ENCODE assay signal across 7 mouse cellular contexts in genomic region chr7:17050933-17051594, GRCm38 (mm10). TPM values are rescaled to one million over a fixed set of nuclear protein-coding genes. Genes with fewer than 3 reads are reported as not detected.
DNase-seq lines count a peak whose midpoint lies in the region; ATAC-seq and TF ChIP-seq lines count a peak whose summit lies in the region.

No protein-coding gene starts in this region.

- H3K4me1 ChIP-seq in forebrain, embryonic 16.5 days (replicated peaks; ENCODE audit: control insufficient read depth, insufficient read depth, low read length) = peaks cover 5% of the 10 kb centered on the region
- H3K4me1 ChIP-seq in intestine, postnatal 0 days (replicated peaks; ENCODE audit: control insufficient read depth, insufficient read depth, low read length) = no peaks in the 10 kb centered on the region
- peaks cover 32% of the 10 kb centered on the region for H3K4me1 ChIP-seq in liver, embryonic 16.5 days (ENCODE audit: control insufficient read depth, low read depth, low read length)

- H3K4me2 ChIP-seq in forebrain, embryonic 16.5 days (ENCODE audit: low read length) = no peak overlapping the region
- no peak overlapping the region for H3K4me2 ChIP-seq in intestine, postnatal 0 days (replicated peaks; ENCODE audit: low read depth)
- H3K4me2 ChIP-seq in liver, embryonic 16.5 days (ENCODE audit: low read depth, low read length) = no peak overlapping the region

- no peaks in the 10 kb centered on the region for H3K79me3 ChIP-seq in C2C12 (ENCODE audit: low read depth)

- ATAC-seq in forebrain, embryonic 16.5 days = 0 out of 2 replicates have a peak, but pooled peaks have one; percentile 12
- peak; percentile 14; the same call in 1 of the 2 replicates for ATAC-seq in intestine, postnatal 0 days
- ATAC-seq in liver, embryonic 16.5 days (ENCODE audit: low read depth) = 0 out of 2 replicates have a peak, but pooled peaks have one; percentile 8

- no peak overlapping the region for H3K27ac ChIP-seq in forebrain, embryonic 16.5 days (ENCODE audit: low read length)
- no peak overlapping the region for H3K27ac ChIP-seq in intestine, postnatal 0 days (ENCODE audit: low read depth, low read length)
- H3K27ac ChIP-seq in liver, embryonic 16.5 days (ENCODE audit: low read length) = 0 out of 2 replicates have a peak overlapping the region, but pooled peaks have one; percentile 7

- H3K4me3 ChIP-seq in C2C12 (ENCODE audit: insufficient read depth, poor library complexity, severe bottlenecking) = no peak overlapping the region
- no peak overlapping the region for H3K4me3 ChIP-seq in forebrain, embryonic 16.5 days (replicated peaks; ENCODE audit: low read length)
- H3K4me3 ChIP-seq in intestine, postnatal 0 days (ENCODE audit: low read depth, low read length) = no peak overlapping the region
- H3K4me3 ChIP-seq in liver, embryonic 16.5 days (ENCODE audit: low read depth, low read length) = no peak overlapping the region

- DNase-seq in 416B (ENCODE audit: low read depth) = peak; percentile 59
- DNase-seq in c-Kit-positive CD71-positive TER-119-negative erythroid progenitor cells, embryonic 14.5 days (ENCODE audit: low read depth) = peak; percentile 61
- peak; percentile 75 for DNase-seq in right cerebral cortex, postnatal 4 days

- H3K79me2 ChIP-seq in C2C12 (ENCODE audit: control insufficient read depth, insufficient read depth) = no peaks in the 10 kb centered on the region

- TF ChIP-seq CTCF in C2C12 (IDR thresholded peaks at IDR 0.05; ENCODE audit: control insufficient read depth, insufficient read depth, insufficient read length) = peak; percentile 85
- TF ChIP-seq CTCF in intestine, postnatal 0 days (IDR thresholded peaks at IDR 0.05; ENCODE audit: low read depth) = peak; percentile 85

- 12% methylated on average over 15 of the region's 17 CpGs for WGBS in forebrain, embryonic 16.5 days
- 12% methylated on average over 15 of the region's 17 CpGs for WGBS in intestine, postnatal 0 days
- 21% methylated on average over 15 of the region's 17 CpGs for WGBS in liver, embryonic 16.5 days (ENCODE audit: insufficient replicate concordance)

- H3K27me3 ChIP-seq in C2C12 (ENCODE audit: control insufficient read depth, insufficient read depth, insufficient read length) = no peaks in the 10 kb centered on the region
- H3K27me3 ChIP-seq in forebrain, embryonic 16.5 days (replicated peaks; ENCODE audit: control insufficient read depth, insufficient read depth, low read length) = no peaks in the 10 kb centered on the region
- H3K27me3 ChIP-seq in intestine, postnatal 0 days (replicated peaks; ENCODE audit: control insufficient read depth, insufficient read depth, low read length) = no peaks in the 10 kb centered on the region
- no peaks in the 10 kb centered on the region for H3K27me3 ChIP-seq in liver, embryonic 16.5 days (ENCODE audit: control insufficient read depth, insufficient read depth, low read depth, low read length)

- no peak overlapping the region for H3ac ChIP-seq in C2C12 (ENCODE audit: control insufficient read depth, insufficient read length, low read depth)

- no peaks in the 10 kb centered on the region for H3K36me3 ChIP-seq in C2C12 (ENCODE audit: control insufficient read depth, insufficient read depth)
- no peaks in the 10 kb centered on the region for H3K36me3 ChIP-seq in forebrain, embryonic 16.5 days (ENCODE audit: control insufficient read depth, insufficient read depth)
- H3K36me3 ChIP-seq in intestine, postnatal 0 days (ENCODE audit: control insufficient read depth, insufficient read depth) = peaks cover 61% of the 10 kb centered on the region
- peaks cover 74% of the 10 kb centered on the region for H3K36me3 ChIP-seq in liver, embryonic 16.5 days (ENCODE audit: control insufficient read depth, insufficient read depth)

- no peaks in the 10 kb centered on the region for H3K9me3 ChIP-seq in forebrain, embryonic 16.5 days (ENCODE audit: control insufficient read depth, low read length)
- no peaks in the 10 kb centered on the region for H3K9me3 ChIP-seq in intestine, postnatal 0 days (ENCODE audit: control insufficient read depth)
- peaks cover 4% of the 10 kb centered on the region; the same call in 1 of the 2 replicates for H3K9me3 ChIP-seq in liver, embryonic 16.5 days (replicated peaks; ENCODE audit: control insufficient read depth, low read length)

- H3K9ac ChIP-seq in forebrain, embryonic 16.5 days (replicated peaks; ENCODE audit: low read depth, low read length) = no peak overlapping the region
- no peak overlapping the region for H3K9ac ChIP-seq in intestine, postnatal 0 days (ENCODE audit: low read depth, low read length)
- no peak overlapping the region for H3K9ac ChIP-seq in liver, embryonic 16.5 days (ENCODE audit: low read depth, low read length)

TF ChIP-seq in C2C12, 6 proteins besides CTCF, POLR2A, EP300 and RAD21:
- TF ChIP-seq CEBPB (IDR thresholded peaks at IDR 0.05; ENCODE audit: low read depth) (no peak), USF1 (IDR thresholded peaks at IDR 0.05; ENCODE audit: low read depth) (no peak), MYOG (IDR thresholded peaks at IDR 0.05; ENCODE audit: control insufficient read depth, extremely low read depth, insufficient read length) (no peak), MYOD1 (IDR thresholded peaks at IDR 0.05; ENCODE audit: control insufficient read depth, insufficient read length, low read depth) (no peak), FOSL1 (IDR thresholded peaks at IDR 0.05; ENCODE audit: insufficient read depth, low read length, poor library complexity, severe bottlenecking) (no peak), MAX (IDR thresholded peaks at IDR 0.05) (no peak)

RNA-seq across cellular contexts. Expression of gene Hif3a, which starts 11.2 kb away (rescaled TPM):
- polyA plus RNA-seq in C2C12 (2012; fragmentation: generic; extraction: Trizol) = not detected
- polyA plus RNA-seq in forebrain, embryonic 16.5 days (2015; fragmentation: Nextera tagmentation; extraction: Ambion mirVana) = 4.4 TPM in 2 replicates
- polyA plus RNA-seq in intestine, postnatal 0 days (2015; fragmentation: Nextera tagmentation; extraction: Ambion mirVana) = 15.9 and 18.4 TPM in 2 replicates
- polyA plus RNA-seq in liver, embryonic 16.5 days (2015; fragmentation: Nextera tagmentation; extraction: Ambion mirVana) = 36.0 and 43.3 TPM in 2 replicates

RNA-seq across cellular contexts. Expression of gene Psg16, which starts 22.8 kb away (rescaled TPM):
- polyA plus RNA-seq in C2C12 (2012; fragmentation: generic; extraction: Trizol) = not detected
- 2.2 and 3.4 TPM in 2 replicates for polyA plus RNA-seq in forebrain, embryonic 16.5 days (2015; fragmentation: Nextera tagmentation; extraction: Ambion mirVana)
- 0.33 and 0.46 TPM in 2 replicates for polyA plus RNA-seq in intestine, postnatal 0 days (2015; fragmentation: Nextera tagmentation; extraction: Ambion mirVana)
- 0.20 and 0.25 TPM in 2 replicates for polyA plus RNA-seq in liver, embryonic 16.5 days (2015; fragmentation: Nextera tagmentation; extraction: Ambion mirVana)

RNA-seq across cellular contexts. Expression of gene Ppp5c, which starts 23.3 kb away (rescaled TPM):
- 143 TPM for polyA plus RNA-seq in C2C12 (2012; fragmentation: generic; extraction: Trizol)
- polyA plus RNA-seq in forebrain, embryonic 16.5 days (2015; fragmentation: Nextera tagmentation; extraction: Ambion mirVana) = 115 and 121 TPM in 2 replicates
- polyA plus RNA-seq in intestine, postnatal 0 days (2015; fragmentation: Nextera tagmentation; extraction: Ambion mirVana) = 44.4 and 45.0 TPM in 2 replicates
- 38.0 and 38.6 TPM in 2 replicates for polyA plus RNA-seq in liver, embryonic 16.5 days (2015; fragmentation: Nextera tagmentation; extraction: Ambion mirVana)

RNA-seq across cellular contexts. Expression of gene Ccdc8, which starts 58.6 kb away (rescaled TPM):
- 9.7 TPM for polyA plus RNA-seq in C2C12 (2012; fragmentation: generic; extraction: Trizol)
- polyA plus RNA-seq in forebrain, embryonic 16.5 days (2015; fragmentation: Nextera tagmentation; extraction: Ambion mirVana) = 7.3 and 8.9 TPM in 2 replicates
- polyA plus RNA-seq in intestine, postnatal 0 days (2015; fragmentation: Nextera tagmentation; extraction: Ambion mirVana) = 3.6 and 4.0 TPM in 2 replicates
- polyA plus RNA-seq in liver, embryonic 16.5 days (2015; fragmentation: Nextera tagmentation; extraction: Ambion mirVana) = 5.3 and 5.9 TPM in 2 replicates
